Mouse (Mus musculus) ES-Bruce4 (cell line): ENCODE measurements around the gene Tom1.

ENCODE experiments used
- CTCF ChIP-seq: IDR thresholded peaks from one replicate; pipeline ENCODE4 v1.8.1; 2011; ENCODE audit warnings: low read depth, low read length
- EP300 ChIP-seq: IDR thresholded peaks from 2 replicates; pipeline ENCODE4 v1.6.1; 2011; ENCODE audit warnings: low read depth, low read length; ENCODE audit not compliant: insufficient read depth

- TF ChIP-seq CTCF (no peak), EP300 (no peak)
Observed at GRCm38 (mm10) chr8:75053342-75053741, 19.8 kb downstream of the Tom1 start.
